Mouse (Mus musculus) ovary, postnatal 36 days (tissue): ENCODE measurements at regions not wholly inside any gene's neighbourhood (a gene's known extent, or its start where the extent isn't known, plus 50 kb on each side); places are given as distances from the start of the nearest gene placed in this dataset.
"Not testable (repeated sequence)": the region's sequence is repeated elsewhere in the genome, so short reads cannot be mapped to it uniquely, and the experiment has no call there.

Source experiments
- DNase-seq: peaks from one replicate; pipeline ENCODE4 v3.0.0; 2022; ENCODE audit warnings: low spot score, mixed read lengths

DNA sequence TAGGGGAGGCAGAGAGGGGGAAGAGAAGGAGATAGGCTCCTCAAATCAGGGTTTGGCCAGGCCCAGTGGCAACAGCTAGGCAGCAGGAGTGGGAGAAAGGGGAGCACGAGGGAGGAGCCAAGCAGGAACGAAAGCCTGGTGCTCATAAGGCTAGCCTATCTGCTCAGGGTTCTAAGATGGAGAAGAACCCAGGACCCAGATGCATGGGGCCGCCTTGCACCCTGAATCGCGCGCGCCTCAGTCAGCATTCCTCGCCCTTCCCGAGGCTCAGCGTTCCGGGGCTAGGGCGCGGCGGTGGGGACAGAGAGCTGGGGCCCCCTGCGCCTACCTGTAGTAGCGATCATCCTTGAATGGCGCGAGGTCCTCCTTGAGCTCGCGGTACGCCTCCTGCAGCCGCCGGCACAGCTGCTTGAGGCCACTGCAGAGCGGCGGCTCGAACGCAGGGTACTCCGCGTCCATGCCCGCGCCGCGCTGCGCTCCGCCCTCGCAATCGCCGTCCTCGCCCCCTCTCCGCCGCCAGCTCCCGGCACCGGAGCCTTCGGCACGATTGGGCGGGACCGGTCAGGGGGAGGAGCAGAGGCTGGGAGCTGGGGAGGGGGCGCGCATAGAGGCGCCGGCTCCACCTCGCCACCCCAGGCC is 60.1 kb downstream of the Dynlt1b start:
- DNase-seq, result not testable (repeated sequence)

- DNase-seq, result not testable (repeated sequence)
These were observed 60.6 kb downstream of the Dynlt1b start for GRCm38 (mm10) chr17:6490565-6490935.

GRCm38 (mm10) chr17:6492501-6492900 is 62.6 kb downstream of the Dynlt1b start:
- DNase-seq, result not testable (repeated sequence)

- peak; percentile 74 for DNase-seq
These were observed 63.0 kb downstream of the Dynlt1b start for GRCm38 (mm10) chr17:6492950-6493349.

GRCm38 (mm10) chr17:6496491-6496890 is 66.6 kb downstream of the Dynlt1b start:
- DNase-seq, result not testable (repeated sequence)

DNA sequence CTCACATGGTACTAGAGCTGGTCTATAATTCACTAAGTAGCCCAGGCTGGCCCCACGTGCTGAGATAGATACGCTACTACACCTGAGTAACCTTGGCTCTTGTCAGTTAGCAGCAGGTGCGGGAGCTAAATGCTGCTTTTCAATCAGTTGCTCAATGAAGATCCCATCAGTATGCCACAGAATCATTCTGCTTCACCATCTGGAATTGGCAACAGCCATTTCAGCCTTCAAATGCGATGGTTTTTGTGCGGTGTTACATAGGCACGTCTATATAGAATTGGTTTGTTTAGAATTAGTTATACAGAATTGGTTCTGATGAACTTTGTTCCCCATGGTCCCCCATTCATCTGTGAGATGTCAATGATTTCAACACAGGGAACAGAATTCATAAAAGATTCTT is 72.8 kb downstream of the Dynlt1b start:
- not testable (repeated sequence) for DNase-seq

GRCm38 (mm10) chr17:6505896-6506295 is 76.0 kb downstream of the Dynlt1b start:
- DNase-seq, result not testable (repeated sequence)

- DNase-seq, result not testable (repeated sequence)
These were observed 85.2 kb downstream of the Dynlt1b start for GRCm38 (mm10) chr17:6515128-6515527.

DNA sequence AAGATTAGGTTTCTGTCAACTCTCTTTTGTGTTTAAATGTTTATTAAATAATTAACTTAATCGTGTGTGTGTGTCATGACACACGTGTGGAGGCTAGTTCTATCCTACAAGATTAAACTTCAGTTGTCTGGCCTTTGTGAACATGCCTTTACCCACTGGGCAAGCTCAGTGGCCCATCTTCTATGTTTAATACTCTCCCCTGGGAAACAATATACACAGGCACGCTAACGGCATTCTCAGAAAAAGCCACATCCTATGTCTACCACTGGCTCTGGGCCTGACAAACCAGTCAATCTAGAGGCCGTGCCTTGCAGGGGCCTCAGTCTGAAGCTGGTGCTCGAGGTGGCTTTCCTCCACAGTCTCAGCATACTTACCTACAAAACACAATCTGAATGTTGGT is 82.4 kb upstream of the Dynlt1c start:
- not testable (repeated sequence) for DNase-seq

GRCm38 (mm10) chr17:6520001-6520400 is 81.5 kb upstream of the Dynlt1c start:
- DNase-seq, result not testable (repeated sequence)

DNA sequence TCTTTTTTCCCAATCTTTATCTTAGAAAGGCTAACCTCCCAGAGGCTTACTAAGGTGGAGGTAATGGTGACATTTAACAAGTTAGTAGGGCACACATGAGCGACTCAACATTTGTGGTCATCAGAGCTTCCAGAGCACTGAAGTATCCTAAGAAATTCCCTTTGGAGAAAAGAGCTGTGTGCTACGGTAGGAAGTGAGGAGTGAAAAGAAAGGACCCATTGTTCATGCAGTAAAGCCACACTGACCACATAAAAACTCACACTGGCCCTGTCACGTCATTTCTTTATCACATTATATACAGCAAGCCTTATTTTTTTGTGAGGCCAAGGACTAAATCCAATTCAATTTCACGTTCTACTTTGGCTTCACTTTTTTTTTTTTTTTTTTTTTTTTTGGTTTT is 80.7 kb upstream of the Dynlt1c start:
- not testable (repeated sequence) for DNase-seq

- not testable (repeated sequence) for DNase-seq
These were observed 79.3 kb upstream of the Dynlt1c start for GRCm38 (mm10) chr17:6522185-6522584.

GRCm38 (mm10) chr17:6538723-6539122 is 62.7 kb upstream of the Dynlt1c start:
- DNase-seq, result not testable (repeated sequence)

- not testable (repeated sequence) for DNase-seq
These were observed 54.3 kb upstream of the Dynlt1c start for GRCm38 (mm10) chr17:6547064-6547760.

GRCm38 (mm10) chr17:6547937-6548336 is 53.5 kb upstream of the Dynlt1c start:
- DNase-seq, result not testable (repeated sequence)
